Mouse (Mus musculus) ES-Bruce4 (cell line): Measurements from ENCODE around the gene Bcl2l13. TPM values are rescaled to one million over a fixed set of nuclear protein-coding genes. Genes with fewer than 3 reads are reported as not detected.

Experiments
- H3K27ac ChIP-seq: 2 replicates; pipeline ENCODE4 v1.5.1; 2012; ENCODE audit warnings: low read length, inconsistent platforms; ENCODE audit not compliant: insufficient read depth
- H3K27me3 ChIP-seq: 2 replicates; pipeline ENCODE4 v1.6.1; 2012; ENCODE audit warnings: mild to moderate bottlenecking, low read length, inconsistent platforms; ENCODE audit not compliant: control insufficient read depth, poor library complexity, insufficient read depth, severe bottlenecking
- H3K36me3 ChIP-seq: 2 replicates; pipeline ENCODE4 v1.6.1; 2012; ENCODE audit warnings: inconsistent platforms, mild to moderate bottlenecking, low read length, moderate library complexity; ENCODE audit not compliant: control insufficient read depth, poor library complexity, insufficient read depth, severe bottlenecking
- H3K4me1 ChIP-seq: one replicate; pipeline ENCODE4 v1.8.1; 2011; ENCODE audit warnings: low read length; ENCODE audit not compliant: control insufficient read depth, insufficient read depth
- H3K4me3 ChIP-seq: 2 replicates; pipeline ENCODE4 v1.5.1; 2011; ENCODE audit warnings: low read depth, mild to moderate bottlenecking, low read length
- H3K9ac ChIP-seq: 2 replicates; pipeline ENCODE4 v1.6.1; 2012; ENCODE audit warnings: low read depth, mild to moderate bottlenecking, inconsistent platforms; ENCODE audit not compliant: poor library complexity, severe bottlenecking
- H3K9me3 ChIP-seq: replicated peaks from 2 replicates; pipeline ENCODE4 v1.6.1; 2012; ENCODE audit warnings: mild to moderate bottlenecking, low read length, inconsistent platforms; ENCODE audit not compliant: control insufficient read depth, poor library complexity, insufficient read depth, severe bottlenecking
- CTCF ChIP-seq: IDR thresholded peaks from one replicate; pipeline ENCODE4 v1.8.1; 2011; ENCODE audit warnings: low read depth, low read length
- EP300 ChIP-seq: IDR thresholded peaks from 2 replicates; pipeline ENCODE4 v1.6.1; 2011; ENCODE audit warnings: low read depth, low read length; ENCODE audit not compliant: insufficient read depth
- POLR2A ChIP-seq: IDR thresholded peaks from one replicate; pipeline ENCODE4 v1.8.1; 2011; ENCODE audit warnings: low read length; ENCODE audit not compliant: insufficient read depth
- polyA plus RNA-seq: library from polyadenylated mRNA; stranded (reverse); fragments of >200 nt; gene quantifications from 2 replicates; pipeline ENCODE4 v1.2.4, GENCODE M21; 2011; ENCODE audit warnings: low read depth; ENCODE audit not compliant: missing spikeins, insufficient read depth, insufficient read length

Bcl2l13 gene
- polyA plus RNA-seq, 1 experiment = 56.4 TPM

DNA sequence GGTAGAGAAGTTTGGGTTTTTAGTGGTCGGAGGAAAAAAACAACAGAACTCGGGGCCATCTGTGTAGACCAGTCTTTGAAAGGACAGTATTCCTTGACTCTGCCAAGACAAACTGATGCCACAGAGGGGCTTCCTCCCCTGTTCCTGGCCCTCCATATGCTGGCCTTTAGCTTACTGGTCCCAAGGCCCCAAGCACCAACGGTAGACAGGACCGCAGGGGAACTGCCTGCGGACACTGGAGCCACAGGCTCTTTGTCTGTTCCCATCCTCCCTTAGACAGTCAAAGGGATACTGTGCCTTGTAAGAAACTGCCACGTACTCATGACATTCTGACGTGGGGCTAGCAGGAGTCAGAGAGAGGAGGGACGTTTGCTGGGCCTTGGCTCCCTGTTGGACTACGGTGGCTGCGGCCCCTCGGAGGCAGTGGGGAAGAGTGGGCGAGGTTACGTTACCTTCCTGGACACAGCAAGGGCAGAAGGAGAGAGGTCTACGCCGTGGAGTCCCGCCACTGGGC is 101.1 kb downstream of the Bcl2l13 start:
- Histone ChIP-seq H3K27me3 (no peaks in the 10 kb centered on the region), H3K4me3 (no peak overlapping the region), H3K4me1 (peaks cover 5% of the 10 kb centered on the region), H3K36me3 (no peaks in the 10 kb centered on the region), H3K27ac (no peak overlapping the region), H3K9ac (no peak overlapping the region), H3K9me3 (no peaks in the 10 kb centered on the region)
- TF ChIP-seq POLR2A (no peak), CTCF (no peak), EP300 (no peak)

- Histone ChIP-seq H3K4me3 (no peak overlapping the region), H3K27ac (no peak overlapping the region), H3K9me3 (no peaks in the 10 kb centered on the region), H3K4me1 (peaks cover 9% of the 10 kb centered on the region), H3K27me3 (no peaks in the 10 kb centered on the region), H3K36me3 (no peaks in the 10 kb centered on the region), H3K9ac (no peak overlapping the region)
- TF ChIP-seq POLR2A (no peak), EP300 (no peak), CTCF (no peak)
These were observed 102.1 kb downstream of the Bcl2l13 start for GRCm38 (mm10) chr6:120937999-120938608.

- no peak overlapping the region for H3K4me3 ChIP-seq
- H3K9me3 ChIP-seq = no peaks in the 10 kb centered on the region
- no peaks in the 10 kb centered on the region for H3K27me3 ChIP-seq
- TF ChIP-seq EP300 (no peak), POLR2A (no peak), CTCF (no peak)
- no peak overlapping the region for H3K27ac ChIP-seq
- H3K9ac ChIP-seq = no peak overlapping the region
- H3K4me1 ChIP-seq = peaks cover 11% of the 10 kb centered on the region
- no peaks in the 10 kb centered on the region for H3K36me3 ChIP-seq
These were observed 102.9 kb downstream of the Bcl2l13 start for GRCm38 (mm10) chr6:120938763-120939450.

- TF ChIP-seq POLR2A (no peak), CTCF (no peak), EP300 (no peak)
- H3K36me3 ChIP-seq = no peaks in the 10 kb centered on the region
- H3K4me1 ChIP-seq = peaks cover 11% of the 10 kb centered on the region
- H3K27ac ChIP-seq = no peak overlapping the region
- no peak overlapping the region for H3K4me3 ChIP-seq
- H3K9ac ChIP-seq = no peak overlapping the region
- no peaks in the 10 kb centered on the region for H3K9me3 ChIP-seq
- no peaks in the 10 kb centered on the region for H3K27me3 ChIP-seq
These were observed 103.8 kb downstream of the Bcl2l13 start for GRCm38 (mm10) chr6:120939783-120940182.

GRCm38 (mm10) chr6:120940446-120941083 is 104.6 kb downstream of the Bcl2l13 start:
- H3K36me3 ChIP-seq = no peaks in the 10 kb centered on the region
- H3K4me3 ChIP-seq = no peak overlapping the region
- TF ChIP-seq CTCF (no peak), POLR2A (no peak), EP300 (no peak)
- H3K27ac ChIP-seq = no peak overlapping the region
- peaks cover 11% of the 10 kb centered on the region for H3K4me1 ChIP-seq
- no peaks in the 10 kb centered on the region for H3K27me3 ChIP-seq
- H3K9me3 ChIP-seq = no peaks in the 10 kb centered on the region
- H3K9ac ChIP-seq = no peak overlapping the region
